Mouse (Mus musculus) CD8-positive naive resting alpha-beta T cell, adult 2 months (primary cell): ENCODE data around the gene Usp48.

Experiments used
- DNase-seq, 2 experiments: peaks; one replicate each; pipeline ENCODE4 v3.0.0; 2022; ENCODE audit warnings: low read depth in 2 of 2, low spot score in 2 of 2

Usp48 gene

GRCm38 (mm10) chr4:137609281-137609680 lies 15.7 kb downstream of the Usp48 start:
- DNase-seq, result no peak

GRCm38 (mm10) chr4:137609702-137610101 lies 16.1 kb downstream of the Usp48 start:
- peak; percentile 44 to 54 for DNase-seq

- no peak for DNase-seq
Measured at GRCm38 (mm10) chr4:137610256-137610655, 16.7 kb downstream of the Usp48 start.

DNA sequence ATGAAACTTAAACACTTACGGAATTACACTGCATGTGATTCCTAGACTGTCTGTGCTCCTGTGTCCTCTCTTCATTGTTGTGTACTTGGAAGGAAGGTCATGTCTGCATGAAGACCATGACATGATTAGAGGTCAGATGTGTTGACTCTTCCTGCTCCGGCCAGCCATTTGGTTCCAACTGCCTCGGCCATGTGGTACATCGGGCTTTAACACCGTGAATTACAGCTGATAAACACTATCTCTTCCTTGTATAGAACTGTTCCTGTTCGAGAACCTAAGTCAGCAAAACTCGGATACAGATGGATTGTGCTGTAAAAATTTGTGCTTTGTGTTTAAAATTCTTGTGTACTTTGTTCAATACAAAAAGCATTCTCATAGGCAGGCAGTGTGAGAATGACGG lies 29.3 kb downstream of the Usp48 start:
- DNase-seq, result no peak

DNA sequence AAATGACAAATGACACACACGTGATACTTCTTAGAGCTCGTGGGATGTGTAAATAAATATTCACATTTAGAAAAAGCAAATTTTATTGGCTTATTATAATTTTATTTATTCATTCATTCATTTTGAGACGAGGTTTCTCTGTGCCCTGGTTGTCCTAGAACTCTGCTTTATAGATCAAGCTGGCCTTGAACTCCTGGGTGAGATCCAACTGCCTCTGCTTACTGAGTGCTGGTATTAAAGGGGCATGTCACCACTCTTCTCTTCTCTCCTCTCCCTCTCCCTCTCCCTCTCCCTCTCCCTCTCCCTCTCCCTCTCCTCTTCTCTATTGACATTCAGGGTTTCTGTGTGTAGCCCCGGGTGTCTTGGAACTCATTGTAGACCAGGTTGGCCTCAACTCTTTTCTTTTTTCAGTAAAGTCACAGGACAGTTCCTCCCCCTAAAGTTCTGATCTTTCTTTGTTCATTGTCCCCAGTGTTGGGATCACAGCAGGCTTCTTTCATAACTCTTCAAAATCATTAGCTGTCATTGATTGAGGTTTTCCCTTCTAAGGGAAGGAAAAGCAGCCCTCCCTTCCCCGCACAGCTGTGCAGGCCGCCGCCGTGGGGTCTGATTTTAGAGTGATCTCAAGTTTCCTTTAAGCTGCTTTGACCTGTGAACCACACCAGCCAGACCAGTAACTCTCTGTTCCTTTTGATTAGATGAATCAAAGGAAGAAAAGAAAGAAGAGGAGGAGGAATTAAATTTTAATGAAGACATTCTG lies 34.1 kb downstream of the Usp48 start:
- no peak for DNase-seq

GRCm38 (mm10) chr4:137628400-137628799 lies 34.8 kb downstream of the Usp48 start:
- no peak for DNase-seq

- DNase-seq, result no peak
Measured at GRCm38 (mm10) chr4:137629354-137629753, 35.8 kb downstream of the Usp48 start.

DNA sequence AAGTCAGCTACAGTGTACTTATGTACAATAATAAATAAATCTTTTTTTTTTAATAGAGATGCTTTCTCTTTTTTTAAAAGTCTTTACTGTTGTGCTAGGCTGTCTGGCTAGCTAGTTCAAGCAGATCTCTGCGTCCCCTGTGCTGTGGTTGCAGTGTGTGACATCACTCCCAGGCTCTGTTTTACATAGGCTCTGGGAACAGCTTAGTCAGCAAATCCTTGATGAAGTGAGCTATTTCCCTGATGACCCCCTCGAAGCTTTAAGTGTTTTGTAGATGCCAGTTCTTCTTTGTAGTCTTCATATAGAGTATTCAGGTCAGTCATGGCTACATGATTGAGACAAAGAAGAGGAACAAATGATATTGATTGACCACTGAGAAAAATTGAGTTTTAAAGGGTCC lies 36.6 kb downstream of the Usp48 start:
- no peak for DNase-seq

DNA sequence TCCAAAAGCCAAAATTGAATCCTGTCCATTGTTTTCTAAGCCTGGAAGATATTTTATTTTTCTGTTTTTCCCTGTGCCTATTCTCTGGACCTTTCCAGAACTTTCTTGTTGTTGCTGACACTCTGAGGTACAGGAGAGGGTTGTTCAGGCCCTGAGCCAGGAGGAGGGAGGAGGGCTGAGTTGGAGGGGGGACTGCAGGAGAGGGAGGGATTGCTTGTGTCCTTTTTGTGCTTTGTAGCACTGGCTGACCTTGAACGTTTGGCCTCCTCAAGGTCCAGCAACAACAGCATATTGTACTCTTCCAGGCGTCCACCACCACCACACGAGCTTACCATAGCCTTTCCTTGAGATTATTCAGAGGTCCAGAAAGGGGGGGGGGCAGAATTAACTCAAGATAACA lies 38.0 kb downstream of the Usp48 start:
- no peak for DNase-seq

DNA sequence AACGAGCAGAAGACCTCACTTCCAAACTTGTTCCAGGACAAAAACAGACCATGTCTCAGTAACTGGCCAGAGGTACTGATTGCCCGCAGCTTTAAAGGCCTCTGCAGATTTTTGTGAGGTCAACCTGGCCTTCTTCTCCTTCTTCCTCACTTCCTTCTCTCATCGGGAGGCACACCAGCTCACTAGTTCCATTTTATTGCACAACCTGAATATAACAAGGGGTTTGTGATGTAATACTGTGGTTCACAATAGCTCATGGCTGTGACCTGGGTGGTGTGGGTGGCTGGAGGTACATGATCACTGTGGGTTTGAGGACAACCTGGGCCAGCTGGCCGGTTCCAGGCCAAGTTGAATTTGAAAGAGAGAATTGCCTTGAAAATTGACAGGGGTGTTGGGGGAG lies 39.8 kb downstream of the Usp48 start:
- no peak for DNase-seq

DNA sequence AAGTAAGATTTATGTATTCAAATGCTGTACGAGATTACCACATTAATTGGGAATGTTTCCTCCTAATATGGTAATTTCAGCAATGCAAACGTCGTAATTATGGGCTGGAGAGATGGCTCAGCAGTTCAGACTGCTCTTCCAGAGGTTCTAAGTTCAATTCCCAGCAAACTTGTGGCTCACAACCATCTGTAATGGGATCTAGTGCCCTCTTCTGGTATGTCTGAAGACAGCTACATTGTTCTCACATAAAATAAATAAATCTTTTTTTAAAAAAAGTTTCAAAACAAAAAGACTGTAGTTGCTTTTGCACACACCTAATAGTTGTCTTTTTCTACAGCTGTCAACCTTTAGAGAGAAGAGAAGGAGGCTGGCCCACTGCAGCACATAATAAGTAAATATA lies 43.0 kb downstream of the Usp48 start:
- DNase-seq, result no peak

- DNase-seq, result peak; percentile 14 to 52
Measured at GRCm38 (mm10) chr4:137641556-137641955, 48.0 kb downstream of the Usp48 start.

- no peak for DNase-seq
Measured at GRCm38 (mm10) chr4:137642101-137642500, 48.5 kb downstream of the Usp48 start.

DNA sequence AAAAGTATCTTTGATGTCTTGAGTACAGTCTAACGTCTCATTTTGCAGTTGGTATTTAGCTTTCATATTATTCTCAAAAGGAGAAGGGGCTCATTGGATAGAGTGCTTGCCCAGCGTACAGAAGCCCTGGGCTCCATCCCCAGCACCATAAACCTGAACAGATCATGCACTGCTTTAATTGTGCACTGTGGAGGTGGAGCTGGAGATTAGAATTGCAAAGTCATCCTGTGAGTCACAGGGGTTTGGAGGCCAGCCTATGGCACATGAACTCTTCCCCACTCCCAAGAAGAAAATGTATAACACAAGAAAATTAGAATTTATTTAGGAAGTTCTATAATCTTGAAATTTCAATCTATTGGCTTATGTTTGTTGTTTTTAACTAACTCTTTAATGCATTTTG lies 49.9 kb downstream of the Usp48 start:
- no peak for DNase-seq

DNA sequence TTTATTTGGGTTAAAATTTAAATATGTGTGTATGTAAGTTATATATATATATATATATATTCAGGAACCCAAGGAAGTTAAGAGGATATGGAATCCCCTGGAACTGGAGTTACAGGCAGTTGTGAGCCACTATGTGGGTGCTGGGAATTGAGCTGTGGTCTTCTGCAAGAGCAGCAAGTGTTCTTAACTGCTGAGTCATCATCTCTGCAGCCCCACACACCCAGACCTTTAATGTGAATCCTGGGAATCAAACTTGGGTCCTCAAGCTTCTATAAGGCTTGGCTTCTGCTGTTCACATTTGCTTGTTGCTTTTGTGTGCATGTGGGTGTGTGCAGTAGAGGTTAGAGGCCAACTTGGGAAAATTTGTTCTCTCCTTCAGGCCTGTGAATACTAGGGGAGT lies 52.7 kb downstream of the Usp48 start:
- DNase-seq, result no peak

GRCm38 (mm10) chr4:137647648-137648047 lies 54.1 kb downstream of the Usp48 start:
- DNase-seq, result no peak

DNA sequence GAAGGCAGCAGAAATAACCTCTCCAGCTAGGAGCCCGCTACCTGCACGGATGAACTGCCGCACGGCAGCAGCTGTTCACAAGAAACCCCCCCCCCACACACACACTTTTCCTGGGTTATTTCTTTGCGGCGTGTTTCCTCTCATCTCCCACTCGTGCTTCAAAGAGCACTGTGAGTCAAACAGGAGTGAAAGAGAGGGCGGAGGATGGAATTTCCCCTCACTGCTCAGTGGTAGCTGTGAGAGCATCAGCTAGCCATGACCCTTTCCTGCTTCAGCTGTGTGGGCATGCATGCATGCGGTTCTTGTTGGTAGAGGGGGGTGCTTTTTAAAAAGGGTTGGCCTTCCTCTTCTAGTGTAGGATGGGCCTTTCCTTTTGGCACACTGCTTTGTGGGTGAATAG lies 54.7 kb downstream of the Usp48 start:
- no peak for DNase-seq

DNA sequence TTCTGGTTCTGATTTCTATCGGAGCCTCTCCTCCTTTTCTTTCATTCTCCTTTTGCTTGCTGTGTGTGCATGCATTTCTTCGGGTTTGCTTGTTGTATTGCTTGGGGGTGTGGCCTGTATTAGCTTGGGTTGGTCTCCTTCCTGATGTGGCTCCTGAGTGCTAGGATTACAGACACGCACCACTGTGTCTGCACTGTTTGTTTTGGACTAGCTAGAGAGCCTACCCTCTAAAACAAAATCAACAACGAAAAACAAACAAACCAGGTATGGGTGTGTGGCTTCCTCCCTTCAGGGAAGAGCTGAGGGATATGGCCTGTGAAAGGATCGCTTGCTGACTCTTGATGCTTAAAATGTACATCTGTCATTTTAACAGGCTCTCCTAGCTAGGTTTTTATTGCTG lies 57.4 kb downstream of the Usp48 start:
- no peak for DNase-seq

DNA sequence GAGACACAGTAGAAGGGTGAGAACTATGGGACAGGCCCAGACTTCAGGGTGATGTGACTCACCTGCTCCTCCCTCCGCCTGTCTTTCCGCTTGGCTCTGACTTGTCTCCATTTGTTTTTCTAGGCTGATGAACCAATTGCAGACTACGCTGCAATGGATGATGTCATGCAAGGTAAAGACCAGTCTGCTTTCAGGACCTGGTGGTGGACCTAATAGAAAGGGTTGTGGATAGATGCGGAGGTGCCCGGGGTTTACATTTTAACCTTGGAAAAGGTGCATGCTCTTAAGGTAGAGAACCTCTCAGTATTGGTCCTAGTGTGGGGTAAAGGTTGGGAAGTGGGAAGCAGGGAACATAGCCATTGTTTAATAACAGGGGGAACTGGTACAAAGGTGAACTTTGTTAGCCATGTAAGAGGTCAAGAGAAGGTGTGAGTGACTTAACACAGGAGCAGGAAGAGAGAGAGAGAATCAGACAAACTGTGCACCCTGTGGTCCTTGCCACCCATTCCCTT lies 59.3 kb downstream of the Usp48 start:
- no peak for DNase-seq

DNA sequence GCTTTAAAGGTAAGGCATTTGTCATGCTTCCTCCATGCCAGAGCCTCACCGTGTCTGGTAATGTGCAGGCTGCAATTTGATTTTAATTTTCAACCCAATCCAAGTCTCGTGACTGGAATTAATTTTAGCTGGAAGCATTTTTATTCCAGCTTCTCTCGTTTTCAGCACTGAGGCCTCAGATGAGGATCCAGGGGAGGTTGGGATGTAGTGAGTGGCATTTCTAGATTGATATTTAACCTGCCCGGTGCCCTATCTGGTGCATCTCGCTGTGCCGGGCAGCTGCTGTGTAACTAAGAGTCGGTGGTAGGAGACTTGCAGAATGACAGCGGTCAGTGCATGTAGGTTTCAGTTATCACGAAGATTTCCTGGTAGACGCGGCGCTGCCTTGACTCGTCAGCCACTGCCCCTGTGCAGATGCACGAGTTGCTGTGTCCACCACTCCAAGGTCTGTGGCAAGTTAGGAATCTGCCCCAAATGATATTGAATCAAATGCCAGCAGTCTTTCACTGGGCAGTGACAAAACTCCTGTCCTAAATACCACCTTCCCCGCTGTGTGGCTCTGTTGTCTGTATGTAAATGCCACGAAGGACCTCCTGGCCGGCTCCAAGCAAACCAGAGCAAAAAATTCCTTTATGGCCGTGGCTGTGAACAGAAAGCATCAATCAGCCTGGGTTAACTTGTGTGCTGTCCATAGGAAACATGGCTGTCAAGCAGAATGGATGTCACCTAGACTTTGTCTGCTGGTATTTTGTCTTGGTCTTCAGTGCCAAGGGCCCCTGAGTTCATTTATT lies 61.9 kb downstream of the Usp48 start:
- DNase-seq, result no peak

GRCm38 (mm10) chr4:137657674-137658073 lies 64.1 kb downstream of the Usp48 start:
- no peak for DNase-seq

DNA sequence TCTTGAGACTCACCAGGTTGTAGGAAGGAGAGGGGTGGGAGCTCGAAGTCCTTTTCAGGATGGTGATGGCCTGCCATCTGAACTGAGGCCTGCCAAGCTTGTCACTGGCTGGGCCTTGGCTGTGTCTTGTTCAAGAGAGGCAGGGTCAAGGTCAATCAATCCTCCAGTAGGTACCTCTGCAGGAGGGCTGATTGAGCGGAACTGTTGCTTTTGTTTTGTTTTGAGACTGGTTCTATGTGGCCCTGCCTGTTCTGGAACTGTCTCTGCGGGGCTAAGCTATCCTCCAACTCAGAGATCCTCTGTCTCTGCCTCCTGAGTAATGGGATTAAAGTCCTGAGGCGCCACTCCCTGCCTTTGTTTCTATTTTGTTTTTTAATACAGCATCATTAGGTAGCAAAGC lies 66.0 kb downstream of the Usp48 start:
- no peak for DNase-seq
